Mouse (Mus musculus): ENCODE results near the gene Fam243. TPM values are rescaled to one million over a fixed set of nuclear protein-coding genes. Genes with fewer than 3 reads are reported as not detected.

The Fam243 gene
- polyA plus RNA-seq, 1 experiment = not detected

GRCm38 (mm10) chr16:92324309-92325061 is 3.2 kb upstream of the Fam243 start:
- 57% methylated on average over 7 of the region's 7 CpGs for WGBS
- Histone ChIP-seq H3K27ac (ENCODE audit: insufficient read depth, low read depth, low read length) (no peak overlapping the region), H3K4me1 (ENCODE audit: control insufficient read depth, insufficient read depth, insufficient read length, low read length) (no peaks in the 10 kb centered on the region), H3K27me3 (ENCODE audit: control insufficient read depth, insufficient read depth, low read length) (no peaks in the 10 kb centered on the region), H3K36me3 (ENCODE audit: control insufficient read depth, insufficient read depth, low read length) (no peaks in the 10 kb centered on the region), H3K4me3 (ENCODE audit: low read depth, low read length) (no peak overlapping the region)
- TF ChIP-seq CTCF (IDR thresholded peaks at IDR 0.05; ENCODE audit: extremely low read depth, insufficient read length, insufficient replicate concordance, low read depth, low read length) (no peak), POLR2A (IDR thresholded peaks at IDR 0.05; ENCODE audit: low read depth, low read length) (no peak)

DNA sequence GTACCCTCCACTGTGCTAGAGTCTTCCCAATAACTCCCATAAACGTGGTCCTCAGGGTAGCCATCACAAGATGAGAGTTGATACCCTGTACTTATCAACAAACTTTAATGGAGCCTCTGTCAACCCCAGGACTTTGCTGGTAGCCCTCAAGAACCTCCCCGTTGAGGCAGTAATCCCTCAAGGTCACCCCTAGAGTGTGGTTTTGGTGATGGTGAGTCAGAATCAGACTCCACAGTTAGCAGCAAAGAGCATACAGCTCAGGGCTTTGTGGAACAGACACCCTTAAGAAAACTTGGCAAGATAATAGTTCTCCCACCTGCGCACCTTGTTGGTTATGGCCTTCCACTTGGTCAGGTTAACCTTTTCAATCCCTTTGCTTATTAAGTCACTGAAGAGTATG is 880 bp downstream of the Fam243 start:
- no peak overlapping the region for H3K4me3 ChIP-seq (ENCODE audit: low read depth, low read length)
- no peak overlapping the region for H3K27ac ChIP-seq (ENCODE audit: insufficient read depth, low read depth, low read length)
- no peaks in the 10 kb centered on the region for H3K4me1 ChIP-seq (ENCODE audit: control insufficient read depth, insufficient read depth, insufficient read length, low read length)
- TF ChIP-seq CTCF (IDR thresholded peaks at IDR 0.05; ENCODE audit: extremely low read depth, insufficient read length, insufficient replicate concordance, low read depth, low read length) (no peak), POLR2A (IDR thresholded peaks at IDR 0.05; ENCODE audit: low read depth, low read length) (no peak)
- no peaks in the 10 kb centered on the region for H3K36me3 ChIP-seq (ENCODE audit: control insufficient read depth, insufficient read depth, low read length)
- 78% methylated on average over 3 of the region's 3 CpGs for WGBS
- H3K27me3 ChIP-seq (ENCODE audit: control insufficient read depth, insufficient read depth, low read length) = no peaks in the 10 kb centered on the region

- no peak for TF ChIP-seq POLR2A (IDR thresholded peaks at IDR 0.05; ENCODE audit: low read depth, low read length)
- peak; percentile 56; the same call in 1 of the 2 replicates for TF ChIP-seq CTCF (IDR thresholded peaks at IDR 0.05; ENCODE audit: extremely low read depth, insufficient read length, insufficient replicate concordance, low read depth, low read length)
- H3K36me3 ChIP-seq (ENCODE audit: control insufficient read depth, insufficient read depth, low read length) = no peaks in the 10 kb centered on the region
- WGBS = 52% methylated on average over 20 of the region's 20 CpGs
- no peak overlapping the region for H3K27ac ChIP-seq (ENCODE audit: insufficient read depth, low read depth, low read length)
- no peak overlapping the region for H3K4me3 ChIP-seq (ENCODE audit: low read depth, low read length)
- no peaks in the 10 kb centered on the region for H3K4me1 ChIP-seq (ENCODE audit: control insufficient read depth, insufficient read depth, insufficient read length, low read length)
- H3K27me3 ChIP-seq (ENCODE audit: control insufficient read depth, insufficient read depth, low read length) = no peaks in the 10 kb centered on the region
Observed at GRCm38 (mm10) chr16:92319353-92320109, 1.7 kb downstream of the Fam243 start.

GRCm38 (mm10) chr16:92316049-92316738 is 5.0 kb downstream of the Fam243 start:
- Histone ChIP-seq H3K36me3 (ENCODE audit: control insufficient read depth, insufficient read depth, low read length) (peaks cover 9% of the 10 kb centered on the region; the same call in 1 of the 2 replicates), H3K4me1 (ENCODE audit: control insufficient read depth, insufficient read depth, insufficient read length, low read length) (no peaks in the 10 kb centered on the region; the same call in 1 of the 2 replicates), H3K27me3 (ENCODE audit: control insufficient read depth, insufficient read depth, low read length) (no peaks in the 10 kb centered on the region), H3K27ac (ENCODE audit: insufficient read depth, low read depth, low read length) (no peak overlapping the region), H3K4me3 (ENCODE audit: low read depth, low read length) (no peak overlapping the region)
- whole genome bisulfite sequencing = 54% methylated on average over 7 of the region's 7 CpGs
- TF ChIP-seq POLR2A (IDR thresholded peaks at IDR 0.05; ENCODE audit: low read depth, low read length) (no peak), CTCF (IDR thresholded peaks at IDR 0.05; ENCODE audit: extremely low read depth, insufficient read length, insufficient replicate concordance, low read depth, low read length) (no peak)

- WGBS = 56% methylated on average over 13 of the region's 13 CpGs
Observed at GRCm38 (mm10) chr16:92313953-92314741, 7.1 kb downstream of the Fam243 start.

GRCm38 (mm10) chr16:92309126-92309525 is 12.1 kb downstream of the Fam243 start:
- H3K4me3 ChIP-seq (ENCODE audit: low read depth, low read length) = no peak overlapping the region
- H3K4me1 ChIP-seq (ENCODE audit: control insufficient read depth, insufficient read depth, insufficient read length, low read length) = no peaks in the 10 kb centered on the region
- no peak overlapping the region for H3K27ac ChIP-seq (ENCODE audit: insufficient read depth, low read depth, low read length)
- WGBS = 66% methylated on average over 4 of the region's 4 CpGs
- peaks cover 26% of the 10 kb centered on the region for H3K36me3 ChIP-seq (ENCODE audit: control insufficient read depth, insufficient read depth, low read length)
- TF ChIP-seq POLR2A (IDR thresholded peaks at IDR 0.05; ENCODE audit: low read depth, low read length) = no peak
- no peak for TF ChIP-seq CTCF (IDR thresholded peaks at IDR 0.05; ENCODE audit: extremely low read depth, insufficient read length, insufficient replicate concordance, low read depth, low read length)
- H3K27me3 ChIP-seq (ENCODE audit: control insufficient read depth, insufficient read depth, low read length) = no peaks in the 10 kb centered on the region

More at GRCm38 (mm10) chr16:92313953-92314741, 7.1 kb downstream of the Fam243 start:
- TF ChIP-seq CTCF (IDR thresholded peaks at IDR 0.05; ENCODE audit: extremely low read depth, insufficient read length, insufficient replicate concordance, low read depth, low read length) = peak; percentile 87; the same call in 1 of the 2 replicates
- TF ChIP-seq POLR2A (IDR thresholded peaks at IDR 0.05; ENCODE audit: low read depth, low read length) = no peak
- Histone ChIP-seq H3K27me3 (ENCODE audit: control insufficient read depth, insufficient read depth, low read length) (no peaks in the 10 kb centered on the region), H3K27ac (ENCODE audit: insufficient read depth, low read depth, low read length) (no peak overlapping the region), H3K4me1 (ENCODE audit: control insufficient read depth, insufficient read depth, insufficient read length, low read length) (no peaks in the 10 kb centered on the region; the same call in 1 of the 2 replicates), H3K36me3 (ENCODE audit: control insufficient read depth, insufficient read depth, low read length) (peaks cover 17% of the 10 kb centered on the region), H3K4me3 (ENCODE audit: low read depth, low read length) (no peak overlapping the region)
